Mouse (Mus musculus) right cerebral cortex, postnatal 25 days (tissue): ENCODE measurements around the gene Esrrb.

Experiments
- DNase-seq: peaks from one replicate; pipeline ENCODE4 v3.0.0; 2022

Esrrb gene

GRCm38 (mm10) chr12:86503921-86504320, 143.0 kb downstream of the Esrrb start:
- DNase-seq: no peak

- DNase-seq: no peak
Observed at GRCm38 (mm10) chr12:86504321-86504720, 143.4 kb downstream of the Esrrb start.

GRCm38 (mm10) chr12:86507741-86508140, 146.8 kb downstream of the Esrrb start:
- DNase-seq: no peak

- no peak for DNase-seq
Observed at GRCm38 (mm10) chr12:86508313-86508988, 147.5 kb downstream of the Esrrb start.

GRCm38 (mm10) chr12:86509295-86510279, 148.7 kb downstream of the Esrrb start:
- no peak for DNase-seq

- no peak for DNase-seq
Observed at GRCm38 (mm10) chr12:86512335-86512734, 151.4 kb downstream of the Esrrb start.

GRCm38 (mm10) chr12:86513596-86513995, 152.7 kb downstream of the Esrrb start:
- DNase-seq: no peak

GRCm38 (mm10) chr12:86516602-86517001, 155.7 kb downstream of the Esrrb start:
- no peak for DNase-seq

GRCm38 (mm10) chr12:86517721-86518120, 156.8 kb downstream of the Esrrb start:
- no peak for DNase-seq

GRCm38 (mm10) chr12:86518746-86519145, 157.8 kb downstream of the Esrrb start:
- DNase-seq: peak; percentile 65

GRCm38 (mm10) chr12:86534283-86534682, 173.4 kb downstream of the Esrrb start:
- DNase-seq: no peak

- no peak for DNase-seq
Observed at GRCm38 (mm10) chr12:86537799-86538198, 176.9 kb downstream of the Esrrb start.

- DNase-seq: no peak
Observed at GRCm38 (mm10) chr12:86538711-86539110, 177.8 kb downstream of the Esrrb start.

- no peak for DNase-seq
Observed at GRCm38 (mm10) chr12:86539511-86539910, 178.6 kb downstream of the Esrrb start.

GRCm38 (mm10) chr12:86547808-86548207, 186.9 kb downstream of the Esrrb start:
- no peak for DNase-seq

- no peak for DNase-seq
Observed at GRCm38 (mm10) chr12:86553037-86553436, 192.1 kb downstream of the Esrrb start.

GRCm38 (mm10) chr12:86556796-86557517, 196.0 kb downstream of the Esrrb start:
- DNase-seq: no peak

GRCm38 (mm10) chr12:86558889-86559288, 198.0 kb downstream of the Esrrb start:
- DNase-seq: no peak

- no peak for DNase-seq
Observed at GRCm38 (mm10) chr12:86562705-86563104, 201.8 kb downstream of the Esrrb start.

- peak; percentile 44 for DNase-seq
Observed at GRCm38 (mm10) chr12:86565996-86566395, 205.1 kb downstream of the Esrrb start.
